Mouse (Mus musculus): Measurements from ENCODE around the gene Olfr449.

DNA sequence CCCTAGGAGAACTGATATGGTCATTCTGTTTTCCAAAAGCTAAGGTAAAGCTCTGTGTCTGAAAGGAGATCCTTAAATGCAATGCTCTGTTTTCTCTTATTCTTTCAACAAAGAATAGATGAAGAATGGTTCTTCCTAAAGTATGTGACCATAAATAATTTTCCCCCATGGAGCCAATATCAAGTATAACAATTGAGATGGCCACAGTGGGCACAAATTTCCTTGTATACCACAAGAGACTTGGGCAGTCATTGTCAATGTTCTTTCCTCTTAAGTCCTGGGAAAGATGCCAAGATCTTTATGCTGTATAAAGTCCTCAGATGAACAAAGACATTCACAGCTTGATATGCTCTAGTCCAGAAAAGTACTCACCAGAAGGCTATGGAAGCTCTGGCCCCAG, at the start of gene Olfr449:
- no peak for TF ChIP-seq CTCF (IDR thresholded peaks at IDR 0.05; ENCODE audit: extremely low read depth, insufficient read length, insufficient replicate concordance, low read depth, low read length)
- TF ChIP-seq POLR2A (IDR thresholded peaks at IDR 0.05; ENCODE audit: low read depth, low read length): no peak

All from small intestine, adult 2 months (tissue).